Mouse (Mus musculus): ENCODE measurements at regions not wholly inside any gene's neighbourhood (a gene's known extent, or its start where the extent isn't known, plus 50 kb on each side); places are given as distances from the start of the nearest gene placed in this dataset.

DNA sequence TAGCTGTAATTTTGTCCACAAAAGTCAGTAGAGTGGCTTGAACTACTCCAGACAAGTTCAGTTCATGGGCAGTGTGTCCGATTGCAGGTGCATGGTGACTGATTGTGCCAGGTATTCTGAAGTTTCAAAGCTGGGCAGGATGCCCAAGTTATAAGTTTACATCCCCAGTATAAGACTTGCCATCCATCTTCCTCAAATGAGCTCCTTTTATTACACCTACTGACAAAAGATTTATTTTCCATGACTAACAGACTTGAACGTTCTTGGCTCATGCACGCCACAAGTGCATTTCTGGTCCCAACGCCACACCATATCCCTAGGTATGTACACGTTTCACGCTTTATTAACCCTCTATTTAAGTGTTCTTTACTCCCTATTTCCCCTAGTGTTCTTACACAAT is 117.4 kb upstream of the Etl4 start:
- TF ChIP-seq CTCF (IDR thresholded peaks at IDR 0.05; ENCODE audit: control insufficient read depth, insufficient read depth, insufficient read length) (no peak), MAX (IDR thresholded peaks at IDR 0.05) (no peak)
